Mouse (Mus musculus): ENCODE measurements around the gene Smdt1. TPM values are rescaled to one million over a fixed set of nuclear protein-coding genes. Genes with fewer than 3 reads are reported as not detected.

Gene Smdt1
- polyA plus RNA-seq, 1 experiment from 2014 or later, result 277 TPM

Other genes starting within 250 kb of the Smdt1 start
- gene Ccdc134, start 211.0 kb upstream of the Smdt1 start, polyA plus RNA-seq (2015; fragmentation: Nextera tagmentation; extraction: Ambion mirVana), result 12.0 and 12.6 TPM in 2 replicates
- 163 and 172 TPM in 2 replicates for gene Srebf2, start 191.8 kb upstream of the Smdt1 start, polyA plus RNA-seq (2015; fragmentation: Nextera tagmentation; extraction: Ambion mirVana)
- 0.10 and 0.15 TPM in 2 replicates for gene Shisa8, start 126.1 kb upstream of the Smdt1 start, polyA plus RNA-seq (2015; fragmentation: Nextera tagmentation; extraction: Ambion mirVana)
- gene Tnfrsf13c, start 114.6 kb upstream of the Smdt1 start, polyA plus RNA-seq (2015; fragmentation: Nextera tagmentation; extraction: Ambion mirVana), result 0.25 TPM in 1 of 2 replicates, not detected in the other
- gene Cenpm, start 94.2 kb upstream of the Smdt1 start, polyA plus RNA-seq (2015; fragmentation: Nextera tagmentation; extraction: Ambion mirVana), result 46.0 and 49.1 TPM in 2 replicates
- 0.13 TPM in 1 of 2 replicates, not detected in the other for gene 1500009C09Rik, start 86.6 kb upstream of the Smdt1 start, polyA plus RNA-seq (2015; fragmentation: Nextera tagmentation; extraction: Ambion mirVana)
- gene Sept3, start 64.1 kb upstream of the Smdt1 start, polyA plus RNA-seq (2015; fragmentation: Nextera tagmentation; extraction: Ambion mirVana), result 8.6 and 10.2 TPM in 2 replicates
- gene Wbp2nl, start 40.0 kb upstream of the Smdt1 start, polyA plus RNA-seq (2015; fragmentation: Nextera tagmentation; extraction: Ambion mirVana), result 0.11 and 0.13 TPM in 2 replicates
- gene Naga, start within 50 bp of the Smdt1 start, polyA plus RNA-seq (2015; fragmentation: Nextera tagmentation; extraction: Ambion mirVana), result 144 and 176 TPM in 2 replicates
- 13.1 and 13.4 TPM in 2 replicates for gene Pheta2, start within 50 bp of the Smdt1 start, polyA plus RNA-seq (2015; fragmentation: Nextera tagmentation; extraction: Ambion mirVana)
- 502 and 513 TPM in 2 replicates for gene Ndufa6, start 15.4 kb downstream of the Smdt1 start, polyA plus RNA-seq (2015; fragmentation: Nextera tagmentation; extraction: Ambion mirVana)
- gene Cyp2d22, start 41.3 kb downstream of the Smdt1 start, polyA plus RNA-seq (2015; fragmentation: Nextera tagmentation; extraction: Ambion mirVana), result 9.0 and 11.2 TPM in 2 replicates
- gene Cyp2d11, start 55.1 kb downstream of the Smdt1 start, polyA plus RNA-seq (2015; fragmentation: Nextera tagmentation; extraction: Ambion mirVana), result not detected in 2 replicates
- 0.83 and 1.0 TPM in 2 replicates for gene Cyp2d10, start 68.2 kb downstream of the Smdt1 start, polyA plus RNA-seq (2015; fragmentation: Nextera tagmentation; extraction: Ambion mirVana)
- 0.19 and 0.30 TPM in 2 replicates for gene Cyp2d9, start 94.5 kb downstream of the Smdt1 start, polyA plus RNA-seq (2015; fragmentation: Nextera tagmentation; extraction: Ambion mirVana)
- not detected in 2 replicates for gene Cyp2d12, start 216.1 kb downstream of the Smdt1 start, polyA plus RNA-seq (2015; fragmentation: Nextera tagmentation; extraction: Ambion mirVana)

Data from intestine, embryonic 15.5 days (tissue).